Mouse (Mus musculus): ENCODE results near the gene Svs4. TPM values are rescaled to one million over a fixed set of nuclear protein-coding genes. Genes with fewer than 3 reads are reported as not detected.
"Not testable (repeated sequence)": the region's sequence is repeated elsewhere in the genome, so short reads cannot be mapped to it uniquely, and the experiment has no call there.

Gene Svs4
- total RNA-seq (2022): not detected

- DNase-seq (ENCODE audit: low spot score in 2 of 2): no peak
Observed at GRCm38 (mm10) chr2:164278359-164278758, at the start of gene Svs4. Svs4 (minus strand) TSS chr2:164278459.

DNA sequence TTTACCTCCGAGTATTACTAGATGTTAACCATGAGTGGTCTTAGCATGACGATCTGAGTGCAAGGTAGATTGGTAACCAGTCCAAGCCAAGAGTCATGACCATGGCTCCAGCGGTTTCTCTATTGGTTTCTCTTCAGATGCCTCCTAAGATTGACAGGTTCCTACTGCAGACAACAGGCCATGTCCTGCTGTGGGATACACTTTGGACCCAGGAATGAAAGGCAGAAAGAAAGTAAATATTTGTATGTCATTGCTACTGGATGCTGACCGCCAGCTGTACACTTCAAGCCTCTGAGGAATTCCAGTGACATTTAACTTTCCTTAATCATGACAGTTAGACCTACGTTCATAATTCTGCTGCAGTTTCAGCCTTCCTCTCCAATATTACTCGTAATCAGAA, 42.7 kb upstream of the Svs4 start:
- no peak for DNase-seq (ENCODE audit: low spot score in 2 of 2)

- DNase-seq (ENCODE audit: low spot score in 2 of 2): not testable (repeated sequence)
Observed at GRCm38 (mm10) chr2:164316451-164316850, 38.2 kb upstream of the Svs4 start, which contains the start of gene Svs6. Svs6 (plus strand) TSS chr2:164316751.

- not testable (repeated sequence) for DNase-seq (ENCODE audit: low spot score in 2 of 2)
Observed at GRCm38 (mm10) chr2:164315460-164315859, 37.2 kb upstream of the Svs4 start.

GRCm38 (mm10) chr2:164312599-164312998, 34.3 kb upstream of the Svs4 start:
- peak in 1 of 2 experiments; percentile 2 for DNase-seq (ENCODE audit: low spot score in 2 of 2)

DNA sequence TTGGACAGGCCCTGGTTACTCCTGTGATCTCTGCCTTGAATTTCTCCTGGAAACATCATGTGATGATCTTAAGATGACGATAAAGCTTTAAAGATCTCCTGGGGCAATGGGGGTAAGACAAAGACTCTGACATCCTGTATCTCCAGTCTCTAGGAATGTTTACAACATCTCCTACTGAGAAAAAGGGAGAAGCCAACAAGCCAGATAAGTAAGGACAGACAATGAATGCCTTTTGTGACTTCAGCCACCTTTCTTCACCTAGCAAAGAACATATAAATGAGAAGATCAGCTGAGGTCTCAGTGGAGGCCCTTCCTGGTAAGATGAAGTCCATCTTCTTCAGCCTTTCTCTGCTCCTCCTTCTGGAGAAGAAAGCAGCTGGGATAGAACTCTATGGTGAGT, 10.7 kb upstream of the Svs4 start, which contains the start of gene Svs3a:
TSS of gene Svs3a (plus strand) at position 301 of the 400 bp plus-strand sequence.
- DNase-seq (ENCODE audit: low spot score in 2 of 2): not testable (repeated sequence)

GRCm38 (mm10) chr2:164256540-164256939, 21.7 kb downstream of the Svs4 start, which contains the start of gene Svs3b:
Svs3b (minus strand) TSS chr2:164256640.
- DNase-seq (ENCODE audit: low spot score in 2 of 2): not testable (repeated sequence)

GRCm38 (mm10) chr2:164238366-164238765, 39.9 kb downstream of the Svs4 start, which contains the start of gene Svs2:
Svs2 (minus strand) TSS chr2:164238466.
- no peak for DNase-seq (ENCODE audit: low spot score in 2 of 2)

DNA sequence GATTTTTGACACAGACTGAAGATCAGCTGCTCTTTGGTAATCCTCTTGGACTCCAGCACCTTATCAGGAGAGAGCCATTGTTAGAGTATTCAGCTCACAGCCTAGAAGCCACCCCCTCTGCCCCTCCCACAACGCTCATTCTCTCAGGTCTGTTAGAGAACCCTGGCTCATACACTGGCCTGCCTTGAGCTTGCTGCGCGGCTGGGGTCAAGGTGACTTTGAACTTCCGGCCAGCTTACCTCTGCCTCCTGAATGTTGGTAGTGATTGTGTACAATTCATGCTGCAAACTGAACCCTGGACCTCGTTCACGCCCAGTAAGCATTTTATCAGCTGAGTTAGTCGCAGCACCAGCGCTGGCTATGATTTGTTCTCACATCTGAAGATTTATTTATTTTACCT, 45.6 kb downstream of the Svs4 start:
- DNase-seq (ENCODE audit: low spot score in 2 of 2): no peak

GRCm38 (mm10) chr2:164228361-164229070, 49.7 kb downstream of the Svs4 start:
- DNase-seq (ENCODE audit: low spot score in 2 of 2): no peak

Other genes with a start within 250 kb of the Svs4 start
- 10 to 100 TPM; 41.1 to 55.7 (median 46.3) TPM for gene Stk4, start 208.1 kb downstream of the Svs4 start, total RNA-seq (2022)
- gene Tomm34, start 207.3 kb downstream of the Svs4 start, total RNA-seq (2022): 100 to 1,000 TPM; 108 to 114 (median 109) TPM
- 1 to 10 TPM; 5.3 to 7.8 (median 6.2) TPM for gene Kcns1, start 107.3 kb downstream of the Svs4 start, total RNA-seq (2022)
- gene Wfdc5, start 95.7 kb downstream of the Svs4 start, total RNA-seq (2022): not detected
- not detected for gene Wfdc12, start 87.9 kb downstream of the Svs4 start, total RNA-seq (2022)
- not detected for gene Wfdc15a, start 78.3 kb downstream of the Svs4 start, total RNA-seq (2022)
- not detected for gene Wfdc15b, start 56.8 kb downstream of the Svs4 start, total RNA-seq (2022)
- gene Svs2, start 40.0 kb downstream of the Svs4 start, total RNA-seq (2022): not detected
- gene Svs3b, start 21.8 kb downstream of the Svs4 start, total RNA-seq (2022): not detected
- not detected for gene Svs3a, start 10.8 kb upstream of the Svs4 start, total RNA-seq (2022)
- gene Svs6, start 38.3 kb upstream of the Svs4 start, total RNA-seq (2022): not detected
- not detected for gene Svs5, start 54.3 kb upstream of the Svs4 start, total RNA-seq (2022)
- 1 to 10 TPM in 3 of 4 experiments, not detected in 1; 1.2 to 1.5 (median 1.2) TPM for gene Slpi, start 110.6 kb upstream of the Svs4 start, total RNA-seq (2022)
- gene Rbpjl, start 124.7 kb upstream of the Svs4 start, total RNA-seq (2022): under 1 TPM; 0.34 to 0.67 (median 0.42) TPM
- 10 to 100 TPM; 11.1 to 12.6 (median 11.9) TPM for gene Matn4, start 126.7 kb upstream of the Svs4 start, total RNA-seq (2022)
- 100 to 1,000 TPM; 109 to 165 (median 131) TPM for gene Sdc4, start 165.4 kb upstream of the Svs4 start, total RNA-seq (2022)
- gene Sys1, start 178.5 kb upstream of the Svs4 start, total RNA-seq (2022): 10 to 100 TPM; 40.4 to 45.8 (median 44.8) TPM
- 10 to 100 TPM in 1 of 4 experiments, 1 to 10 TPM in 2, not detected in 1; 8.4 to 15.8 (median 9.9) TPM for gene Gm20458, start 182.5 kb upstream of the Svs4 start, total RNA-seq (2022)
- gene Trp53tg5, start 195.3 kb upstream of the Svs4 start, total RNA-seq (2022): not detected
- 100 to 1,000 TPM; 109 to 163 (median 138) TPM for gene Dbndd2, start 207.6 kb upstream of the Svs4 start, total RNA-seq (2022)
- 10 to 100 TPM; 75.4 to 90.5 (median 81.6) TPM for gene Pigt, start 219.1 kb upstream of the Svs4 start, total RNA-seq (2022)

Data from layer of hippocampus, adult 8-10 months (tissue).